Mouse (Mus musculus): Measurements from ENCODE around the gene Dnase1. TPM values are rescaled to one million over a fixed set of nuclear protein-coding genes. Genes with fewer than 3 reads are reported as not detected.

The Dnase1 gene
- total and polyA plus RNA-seq, 3 experiments = 0.81 to 7.7 TPM; not detected in 1

GRCm38 (mm10) chr16:4037690-4038089 is 948 bp downstream of the Dnase1 start:
- H3K27me3 ChIP-seq (ENCODE audit: control insufficient read depth in 1 of 2, insufficient read depth in 2 of 2, low read length in 2 of 2) = no peaks in the 10 kb centered on the region
- no peak for TF ChIP-seq ELF1 (IDR thresholded peaks at IDR 0.05; ENCODE audit: low read depth, low read length)
- TF ChIP-seq NELFE (IDR thresholded peaks at IDR 0.05; ENCODE audit: low read depth, low read length) = no peak
- TF ChIP-seq TBP (IDR thresholded peaks at IDR 0.05; ENCODE audit: low read depth, low read length) = no peak
- TF ChIP-seq SMC3 (IDR thresholded peaks at IDR 0.05; ENCODE audit: low read depth, low read length) = no peak
- no peak for TF ChIP-seq RAD21 (IDR thresholded peaks at IDR 0.05; ENCODE audit: low read depth, low read length)
- TF ChIP-seq POLR2A (IDR thresholded peaks at IDR 0.05; ENCODE audit: control insufficient read depth in 1 of 2, insufficient read depth in 1 of 2, low read depth in 1 of 2, low read length in 2 of 2, poor library complexity in 1 of 2) = no peak
- TF ChIP-seq GABPA (IDR thresholded peaks at IDR 0.05; ENCODE audit: low read depth, low read length) = no peak
- no peak for TF ChIP-seq MAFK (IDR thresholded peaks at IDR 0.05; ENCODE audit: borderline replicate concordance, low read depth, low read length)
- no peak for TF ChIP-seq CTCF (IDR thresholded peaks at IDR 0.05 in 2 of 3, conservative IDR thresholded peaks at IDR 0.05 in 1 of 3; ENCODE audit: control insufficient read depth in 1 of 3, insufficient read depth in 1 of 3, low read depth in 2 of 3, low read length in 3 of 3, poor library complexity in 1 of 3, severe bottlenecking in 1 of 3)
- no peak for TF ChIP-seq USF1 (IDR thresholded peaks at IDR 0.05; ENCODE audit: low read depth, low read length)
- no peak for TF ChIP-seq E2F4 (IDR thresholded peaks at IDR 0.05; ENCODE audit: borderline replicate concordance, low read depth, low read length)
- TF ChIP-seq MEF2A (IDR thresholded peaks at IDR 0.05; ENCODE audit: extremely low read depth, insufficient replicate concordance, low read depth, low read length, poor library complexity, severe bottlenecking) = no peak
- no peak for TF ChIP-seq MAZ (IDR thresholded peaks at IDR 0.05; ENCODE audit: low read depth, low read length)
- TF ChIP-seq NRF1 (IDR thresholded peaks at IDR 0.05; ENCODE audit: insufficient read depth, low read depth, low read length, poor library complexity, severe bottlenecking) = no peak
- TF ChIP-seq TCF12 (IDR thresholded peaks at IDR 0.05; ENCODE audit: low read depth, low read length) = no peak
- TF ChIP-seq KAT2A (conservative IDR thresholded peaks at IDR 0.05; ENCODE audit: low read depth, low read length) = no peak
- TF ChIP-seq MXI1 (IDR thresholded peaks at IDR 0.05; ENCODE audit: low read depth, low read length) = no peak
- no peak for TF ChIP-seq UBTF (IDR thresholded peaks at IDR 0.05; ENCODE audit: borderline replicate concordance, insufficient read depth, low read depth, low read length)
- no peak for TF ChIP-seq ZKSCAN1 (IDR thresholded peaks at IDR 0.05; ENCODE audit: low read depth, low read length)
- TF ChIP-seq SIN3A (IDR thresholded peaks at IDR 0.05; ENCODE audit: low read length) = no peak
- no peaks in the 10 kb centered on the region for H3K9me3 ChIP-seq (replicated peaks; ENCODE audit: insufficient read depth, low read length)
- no peaks in the 10 kb centered on the region for H3K79me2 ChIP-seq (ENCODE audit: control insufficient read depth, insufficient read depth, low read length, poor library complexity)
- no peak overlapping the region for H3K4me3 ChIP-seq (ENCODE audit: control insufficient read depth in 1 of 2, insufficient read depth in 1 of 2, low read depth in 2 of 2, low read length in 2 of 2)
- H3K9ac ChIP-seq (ENCODE audit: control insufficient read depth, low read depth, low read length, poor library complexity, severe bottlenecking) = no peak overlapping the region
- H3K36me3 ChIP-seq (ENCODE audit: control insufficient read depth in 1 of 2, insufficient read depth in 2 of 2, low read length in 2 of 2) = peaks cover 2 to 20% of the 10 kb centered on the region in 2 experiments; a peak in 3 of 4 replicates
- no peak for DNase-seq (ENCODE audit: low read depth, low spot score)
- no peak overlapping the region for H3K27ac ChIP-seq (ENCODE audit: control insufficient read depth, low read depth, low read length)
- H3K4me1 ChIP-seq (ENCODE audit: control insufficient read depth in 1 of 2, insufficient read depth in 2 of 2, low read length in 2 of 2) = peaks cover 9 to 25% of the 10 kb centered on the region in 2 experiments

- TF ChIP-seq GATA1 (IDR thresholded peaks at IDR 0.05; ENCODE audit: low read depth, low read length) (no peak), POLR2AphosphoS2 (IDR thresholded peaks at IDR 0.05; ENCODE audit: low read length) (no peak), SMC3 (IDR thresholded peaks at IDR 0.05; ENCODE audit: low read depth, low read length) (no peak), ZC3H11A (IDR thresholded peaks at IDR 0.05; ENCODE audit: low read depth, low read length) (no peak), KAT2A (conservative IDR thresholded peaks at IDR 0.05; ENCODE audit: low read depth, low read length) (no peak), EP300 (IDR thresholded peaks at IDR 0.05; ENCODE audit: low read depth in 1 of 2, low read length in 2 of 2) (no peak), TAL1 (IDR thresholded peaks at IDR 0.05; ENCODE audit: low read length) (no peak)
- no peak overlapping the region for H3K4me3 ChIP-seq (ENCODE audit: control insufficient read depth in 1 of 2, insufficient read depth in 1 of 2, low read depth in 2 of 2, low read length in 2 of 2)
- H3K27ac ChIP-seq (ENCODE audit: control insufficient read depth, low read depth, low read length) = no peak overlapping the region
- no peaks in the 10 kb centered on the region for H3K79me2 ChIP-seq (ENCODE audit: control insufficient read depth, insufficient read depth, low read length, poor library complexity)
- DNase-seq (ENCODE audit: low read depth, low spot score) = no peak
- no peaks in the 10 kb centered on the region for H3K9me3 ChIP-seq (replicated peaks; ENCODE audit: insufficient read depth, low read length)
- H3K27me3 ChIP-seq (ENCODE audit: control insufficient read depth in 1 of 2, insufficient read depth in 2 of 2, low read length in 2 of 2) = no peaks in the 10 kb centered on the region
- peaks cover 0 to 2% of the 10 kb centered on the region in 2 experiments; a peak in 1 of 4 replicates for H3K36me3 ChIP-seq (ENCODE audit: control insufficient read depth in 1 of 2, insufficient read depth in 2 of 2, low read length in 2 of 2)
- H3K4me1 ChIP-seq (ENCODE audit: control insufficient read depth in 1 of 2, insufficient read depth in 2 of 2, low read length in 2 of 2) = 0 out of 4 replicates have a peak, but pooled peaks cover 0 to under 1% of the 10 kb centered on the region in 2 experiments
- H3K9ac ChIP-seq (ENCODE audit: control insufficient read depth, low read depth, low read length, poor library complexity, severe bottlenecking) = no peak overlapping the region
These were observed 3.5 kb downstream of the Dnase1 start for GRCm38 (mm10) chr16:4040206-4040605.
